Mouse (Mus musculus): ENCODE measurements around the gene Zswim5. TPM values are rescaled to one million over a fixed set of nuclear protein-coding genes. Genes with fewer than 3 reads are reported as not detected.

The Zswim5 gene
- polyA plus RNA-seq, 1 experiment: 6.3 TPM

DNA sequence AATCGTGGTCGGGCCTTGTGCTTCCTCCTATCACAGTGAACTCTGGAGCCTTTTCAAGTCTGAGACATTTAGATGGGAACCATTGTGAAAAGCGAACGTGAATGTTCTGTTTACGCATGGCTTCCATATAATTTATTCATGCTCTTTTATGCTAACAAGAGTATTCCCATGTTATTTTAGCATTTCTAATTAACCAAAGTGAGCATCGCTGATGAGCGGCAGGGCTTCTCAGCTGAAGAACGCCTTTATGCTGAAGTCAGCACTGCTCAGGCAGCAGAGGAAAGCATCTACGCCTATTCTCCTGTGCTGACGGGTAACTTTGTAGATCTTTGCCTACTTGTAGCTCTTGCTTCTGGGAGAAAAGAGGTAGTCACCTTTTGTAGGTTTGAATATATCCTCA is 20.0 kb upstream of the Zswim5 start:
- no peak overlapping the region for H3K27ac ChIP-seq (ENCODE audit: insufficient read depth, low read length)
- no peaks in the 10 kb centered on the region for H3K4me1 ChIP-seq (ENCODE audit: control insufficient read depth, insufficient read depth, low read length)
- H3K4me3 ChIP-seq (ENCODE audit: insufficient read depth, low read length): no peak overlapping the region
- TF ChIP-seq CTCF (IDR thresholded peaks at IDR 0.05; ENCODE audit: extremely low read depth, insufficient read depth, low read length) (no peak), POLR2A (IDR thresholded peaks at IDR 0.05; ENCODE audit: extremely low read depth, insufficient read depth, low read length) (no peak)

DNA sequence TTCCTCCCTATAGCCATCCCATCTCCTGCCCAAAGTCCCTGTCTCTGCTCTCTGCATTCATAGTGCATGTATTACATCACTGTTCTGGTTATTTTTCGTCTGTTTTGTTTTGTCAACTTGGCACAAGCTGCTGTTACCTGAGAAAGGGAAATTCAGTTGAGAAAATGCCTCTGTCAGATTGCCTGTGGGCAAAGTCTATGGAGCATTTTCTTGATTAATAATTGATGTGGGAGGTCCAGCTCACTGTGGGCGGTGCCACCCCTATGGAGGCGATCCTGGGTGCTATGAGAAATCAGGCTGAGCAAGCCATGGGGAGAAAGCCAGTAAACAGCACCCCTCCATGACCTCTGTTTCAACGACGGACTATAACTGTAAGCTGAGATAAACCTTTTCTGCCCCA is 17.5 kb upstream of the Zswim5 start:
- no peak overlapping the region for H3K4me3 ChIP-seq (ENCODE audit: insufficient read depth, low read length)
- TF ChIP-seq POLR2A (IDR thresholded peaks at IDR 0.05; ENCODE audit: extremely low read depth, insufficient read depth, low read length) (no peak), CTCF (IDR thresholded peaks at IDR 0.05; ENCODE audit: extremely low read depth, insufficient read depth, low read length) (no peak)

DNA sequence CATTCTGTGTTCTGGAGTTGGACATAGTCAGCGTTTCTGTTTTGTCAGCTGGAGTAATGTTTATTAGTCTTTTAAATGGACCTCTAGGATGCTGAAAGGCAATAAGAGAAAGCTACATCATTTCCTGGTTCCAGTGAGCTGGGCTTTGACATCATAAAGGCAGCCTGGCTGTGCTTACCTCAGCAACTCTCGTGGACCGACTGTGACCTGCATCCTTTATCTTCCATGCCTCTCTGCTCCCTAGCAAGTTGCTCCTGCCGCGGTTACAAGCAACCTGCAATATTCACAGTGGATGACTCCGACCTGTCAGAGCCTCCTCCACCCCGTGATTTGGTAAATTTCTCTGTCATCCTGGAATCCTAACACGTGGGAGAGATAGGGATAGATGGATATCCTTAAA is 15.2 kb upstream of the Zswim5 start:
- Histone ChIP-seq H3K27ac (ENCODE audit: insufficient read depth, low read length) (no peak overlapping the region), H3K4me3 (ENCODE audit: insufficient read depth, low read length) (no peak overlapping the region), H3K4me1 (ENCODE audit: control insufficient read depth, insufficient read depth, low read length) (no peaks in the 10 kb centered on the region)
- no peak for TF ChIP-seq POLR2A (IDR thresholded peaks at IDR 0.05; ENCODE audit: extremely low read depth, insufficient read depth, low read length)
- TF ChIP-seq CTCF (IDR thresholded peaks at IDR 0.05; ENCODE audit: extremely low read depth, insufficient read depth, low read length): no peak

More for the DNA sequence above, 17.5 kb upstream of the Zswim5 start:
- no peak overlapping the region for H3K27ac ChIP-seq (ENCODE audit: insufficient read depth, low read length)
- no peaks in the 10 kb centered on the region for H3K4me1 ChIP-seq (ENCODE audit: control insufficient read depth, insufficient read depth, low read length)

DNA sequence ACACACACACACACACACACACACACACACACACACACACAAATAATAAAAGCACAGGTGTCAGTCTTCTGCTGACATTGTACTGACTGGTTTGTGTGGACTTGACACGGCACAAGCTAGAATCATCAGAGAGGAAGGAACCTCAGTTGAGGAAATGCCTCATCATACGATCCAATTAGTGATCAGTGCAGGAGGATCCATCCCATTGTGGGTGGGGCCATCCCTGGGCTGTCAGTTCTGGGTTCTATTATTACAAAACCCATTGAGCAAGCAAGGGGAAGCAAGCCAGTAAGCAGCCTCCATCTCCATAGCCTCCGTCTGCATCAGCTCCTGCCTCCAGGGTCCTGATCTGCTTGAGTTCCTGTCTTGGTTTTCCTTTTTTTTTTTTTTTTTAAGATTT is 7.3 kb upstream of the Zswim5 start:
- H3K4me1 ChIP-seq (ENCODE audit: control insufficient read depth, insufficient read depth, low read length): no peaks in the 10 kb centered on the region
- TF ChIP-seq POLR2A (IDR thresholded peaks at IDR 0.05; ENCODE audit: extremely low read depth, insufficient read depth, low read length) (no peak), CTCF (IDR thresholded peaks at IDR 0.05; ENCODE audit: extremely low read depth, insufficient read depth, low read length) (no peak)

DNA sequence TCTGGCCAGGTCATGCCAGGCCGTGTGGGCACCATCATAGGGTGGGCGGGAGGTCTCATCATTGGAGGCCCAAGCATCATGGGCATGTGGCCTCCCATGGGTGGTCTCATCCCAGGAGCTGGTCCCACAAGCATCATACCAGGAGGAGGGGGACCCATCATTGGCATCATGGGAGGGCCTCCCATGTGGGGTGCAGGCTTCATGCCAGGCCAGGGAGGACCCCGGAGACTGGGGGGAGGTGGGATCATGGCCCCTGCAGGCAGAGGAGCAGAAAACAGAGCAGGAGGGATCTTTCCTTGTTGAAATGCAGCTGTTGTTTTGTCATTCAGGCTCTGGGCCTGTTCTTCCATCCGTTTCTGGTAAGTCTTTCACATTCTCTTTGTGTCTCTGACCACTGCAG is 2.6 kb upstream of the Zswim5 start:
- Histone ChIP-seq H3K4me3 (ENCODE audit: insufficient read depth, low read length) (no peak overlapping the region), H3K27ac (ENCODE audit: insufficient read depth, low read length) (no peak overlapping the region), H3K4me1 (ENCODE audit: control insufficient read depth, insufficient read depth, low read length) (no peaks in the 10 kb centered on the region)
- TF ChIP-seq POLR2A (IDR thresholded peaks at IDR 0.05; ENCODE audit: extremely low read depth, insufficient read depth, low read length) (no peak), CTCF (IDR thresholded peaks at IDR 0.05; ENCODE audit: extremely low read depth, insufficient read depth, low read length) (no peak)

More for the DNA sequence above, 7.3 kb upstream of the Zswim5 start:
- Histone ChIP-seq H3K4me3 (ENCODE audit: insufficient read depth, low read length) (no peak overlapping the region), H3K27ac (ENCODE audit: insufficient read depth, low read length) (no peak overlapping the region)

DNA sequence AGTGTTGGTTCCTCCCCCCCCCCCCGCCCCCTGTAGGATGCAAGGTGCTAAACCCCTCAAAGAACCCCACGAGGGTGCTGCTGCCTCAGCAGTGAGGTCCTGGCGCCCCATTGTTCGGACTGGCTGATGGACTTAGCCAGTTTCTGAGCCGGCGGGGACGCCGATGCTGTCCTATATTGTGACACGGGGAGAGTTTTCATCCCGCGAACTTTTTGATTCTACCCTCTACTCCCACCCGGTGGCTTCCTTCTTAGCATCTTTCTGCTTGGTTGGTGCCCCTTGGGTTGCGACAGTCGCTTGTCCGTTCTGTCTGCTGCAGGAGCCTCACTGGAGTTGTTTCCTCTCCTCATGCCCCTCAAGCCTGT is 564 bp upstream of the Zswim5 start:
- H3K27ac ChIP-seq (ENCODE audit: insufficient read depth, low read length): peak overlapping the region; percentile 91
- no peaks in the 10 kb centered on the region for H3K4me1 ChIP-seq (ENCODE audit: control insufficient read depth, insufficient read depth, low read length)
- TF ChIP-seq POLR2A (IDR thresholded peaks at IDR 0.05; ENCODE audit: extremely low read depth, insufficient read depth, low read length) (no peak), CTCF (IDR thresholded peaks at IDR 0.05; ENCODE audit: extremely low read depth, insufficient read depth, low read length) (0 out of 2 replicates have a peak, but pooled peaks have one; percentile 18)
- H3K4me3 ChIP-seq (ENCODE audit: insufficient read depth, low read length): peak overlapping the region; percentile 61

DNA sequence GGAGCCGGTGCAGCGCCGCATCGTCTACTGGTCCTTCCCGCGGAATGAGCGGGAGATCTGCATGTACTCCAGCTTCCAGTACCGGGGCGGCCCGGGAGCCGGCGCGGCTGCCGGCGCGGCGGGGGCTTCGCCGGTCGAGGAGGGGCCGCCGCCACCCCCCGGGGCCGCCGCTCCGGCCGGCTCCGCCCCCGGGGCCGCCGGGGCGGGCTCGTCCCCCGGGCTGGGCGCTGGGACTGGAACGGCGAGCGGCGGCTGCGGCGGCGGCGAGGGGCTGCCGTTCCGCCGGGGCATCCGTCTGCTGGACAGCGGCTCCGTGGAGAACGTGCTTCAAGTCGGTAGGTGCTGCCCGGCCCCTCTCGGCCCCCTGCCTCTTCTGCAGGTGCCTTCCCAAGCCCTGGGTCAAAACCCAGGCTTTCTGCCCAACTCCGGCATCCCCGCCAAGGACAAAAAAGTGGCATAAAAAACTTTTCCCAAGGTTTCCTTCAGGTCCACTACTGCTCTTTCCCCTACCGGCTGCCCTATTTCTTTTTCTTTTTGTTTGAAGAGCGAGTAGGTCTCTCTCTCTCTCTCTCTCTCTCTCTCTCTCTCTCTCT is 649 bp downstream of the Zswim5 start:
- peak overlapping the region; percentile 61 for H3K4me3 ChIP-seq (ENCODE audit: insufficient read depth, low read length)
- peak overlapping the region; percentile 91 for H3K27ac ChIP-seq (ENCODE audit: insufficient read depth, low read length)
- H3K4me1 ChIP-seq (ENCODE audit: control insufficient read depth, insufficient read depth, low read length): no peaks in the 10 kb centered on the region
- no peak for TF ChIP-seq CTCF (IDR thresholded peaks at IDR 0.05; ENCODE audit: extremely low read depth, insufficient read depth, low read length)
- TF ChIP-seq POLR2A (IDR thresholded peaks at IDR 0.05; ENCODE audit: extremely low read depth, insufficient read depth, low read length): no peak

DNA sequence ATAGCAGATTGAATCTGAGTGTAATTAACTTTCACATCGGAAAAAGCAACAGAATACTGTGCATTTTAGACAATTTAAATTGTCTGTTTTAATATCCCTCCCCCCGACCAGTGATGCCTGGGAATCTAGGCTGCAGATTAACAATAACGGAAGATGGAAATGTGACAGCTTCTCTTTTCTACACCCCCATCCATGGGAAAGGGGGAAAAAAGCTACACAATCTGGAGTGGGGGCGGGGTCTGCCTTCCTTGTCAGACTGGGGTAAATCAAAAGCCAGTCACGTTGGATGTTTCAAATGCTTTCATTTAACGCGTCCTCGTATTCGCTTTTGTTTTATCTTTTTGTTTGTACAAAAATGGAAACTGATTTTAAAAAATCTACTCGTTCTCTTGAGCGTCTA is 1.3 kb downstream of the Zswim5 start:
- Histone ChIP-seq H3K4me1 (ENCODE audit: control insufficient read depth, insufficient read depth, low read length) (no peaks in the 10 kb centered on the region), H3K27ac (ENCODE audit: insufficient read depth, low read length) (no peak overlapping the region), H3K4me3 (ENCODE audit: insufficient read depth, low read length) (peak overlapping the region; percentile 61)
- TF ChIP-seq POLR2A (IDR thresholded peaks at IDR 0.05; ENCODE audit: extremely low read depth, insufficient read depth, low read length): no peak
- no peak for TF ChIP-seq CTCF (IDR thresholded peaks at IDR 0.05; ENCODE audit: extremely low read depth, insufficient read depth, low read length)

DNA sequence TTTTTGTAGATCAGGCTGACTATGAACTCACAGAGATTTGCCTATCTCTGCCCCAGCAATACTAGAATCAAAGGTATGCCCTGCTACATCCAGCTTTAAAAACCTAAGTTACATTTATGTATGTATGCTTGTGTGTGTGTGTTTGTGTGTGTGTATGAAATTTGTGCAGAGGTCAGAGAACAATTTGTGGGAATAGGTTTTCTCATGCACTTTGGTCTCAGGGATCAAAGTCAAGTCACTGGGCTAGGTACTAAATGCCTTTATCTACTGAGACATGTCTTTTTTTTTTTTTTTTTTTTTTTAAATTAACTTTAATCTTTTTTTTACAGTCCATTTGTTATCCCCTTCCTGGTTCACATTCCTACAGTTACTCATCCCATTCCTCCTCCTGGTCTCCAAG is 5.5 kb downstream of the Zswim5 start:
- H3K4me1 ChIP-seq (ENCODE audit: control insufficient read depth, insufficient read depth, low read length): no peaks in the 10 kb centered on the region
- no peak overlapping the region for H3K27ac ChIP-seq (ENCODE audit: insufficient read depth, low read length)
- H3K4me3 ChIP-seq (ENCODE audit: insufficient read depth, low read length): no peak overlapping the region
- no peak for TF ChIP-seq CTCF (IDR thresholded peaks at IDR 0.05; ENCODE audit: extremely low read depth, insufficient read depth, low read length)
- TF ChIP-seq POLR2A (IDR thresholded peaks at IDR 0.05; ENCODE audit: extremely low read depth, insufficient read depth, low read length): no peak

DNA sequence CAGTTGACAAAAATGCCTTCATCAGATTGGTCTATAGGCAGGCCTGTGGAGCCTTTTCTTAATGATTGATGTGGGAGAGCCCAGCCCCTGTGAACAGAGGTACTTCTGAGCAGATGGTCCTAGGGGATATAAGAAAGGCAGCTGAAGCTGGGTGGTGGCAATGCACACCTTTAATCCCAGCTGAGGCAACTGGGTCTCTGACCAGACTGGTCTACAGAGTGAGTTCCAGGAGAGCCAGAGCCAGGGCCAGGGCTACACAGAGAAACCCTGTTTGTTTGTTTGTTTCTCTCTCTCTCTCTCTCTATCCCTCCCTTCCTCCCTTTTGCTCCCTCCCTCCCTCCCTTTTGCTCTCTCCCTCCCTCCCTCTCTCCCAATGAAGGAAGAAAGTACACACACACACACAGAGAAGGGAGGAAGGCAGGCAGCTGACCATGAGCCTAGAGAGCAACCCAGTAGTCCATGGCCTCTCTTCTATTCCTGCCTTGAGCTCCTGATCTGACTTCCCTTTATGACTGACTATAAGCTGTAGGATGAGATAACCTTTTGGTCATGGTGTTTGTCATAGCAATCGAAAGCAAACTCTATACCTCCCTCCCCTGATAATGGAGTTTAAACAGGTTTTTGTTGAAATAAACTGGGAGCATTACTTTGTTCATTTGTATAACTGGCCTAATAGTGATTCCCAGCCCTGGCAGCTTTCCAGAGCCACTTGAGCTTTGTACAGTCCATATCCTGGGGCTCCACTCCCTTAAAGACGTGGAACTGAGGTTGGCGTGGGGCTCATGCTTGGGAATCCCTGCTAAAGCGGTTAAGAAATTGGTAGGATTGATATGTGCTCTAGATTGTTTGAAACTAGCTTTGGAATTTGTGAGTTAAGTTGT is 17.3 kb downstream of the Zswim5 start:
- no peak overlapping the region for H3K27ac ChIP-seq (ENCODE audit: insufficient read depth, low read length)
- H3K4me1 ChIP-seq (ENCODE audit: control insufficient read depth, insufficient read depth, low read length): no peaks in the 10 kb centered on the region; the same call in 1 of the 2 replicates
- no peak overlapping the region for H3K4me3 ChIP-seq (ENCODE audit: insufficient read depth, low read length)
- TF ChIP-seq POLR2A (IDR thresholded peaks at IDR 0.05; ENCODE audit: extremely low read depth, insufficient read depth, low read length) (no peak), CTCF (IDR thresholded peaks at IDR 0.05; ENCODE audit: extremely low read depth, insufficient read depth, low read length) (no peak)
